12 mouse cellular contexts compared by ENCODE assay signal in genomic region chr19:46358381-46358780, GRCm38 (mm10). TPM values are rescaled to one million over a fixed set of nuclear protein-coding genes. Genes with fewer than 3 reads are reported as not detected.
A peak's percentile ranks its signal among the peaks of the same experiment; 100 is the strongest.
DNase-seq lines count a peak whose midpoint lies in the region; ATAC-seq lines count a peak whose summit lies in the region.
"Had no signal": no experiment of that assay in that cellular context is flagged by ENCODE, and none has a peak within 500 bp of the region (broad histone marks: within the 10 kb centered on the region; RNA-seq: fewer than 3 reads in every experiment).

No protein-coding gene starts in this region.

- H3K36me3 ChIP-seq in heart, embryonic 14.5 days (ENCODE audit: control insufficient read depth, insufficient read depth, low read length), result no peaks in the 10 kb centered on the region
- H3K36me3 ChIP-seq in megakaryocyte, embryonic 14.5 days (replicated peaks; ENCODE audit: low read length), result no peaks in the 10 kb centered on the region
- H3K36me3 ChIP-seq in liver, embryonic 12.5 days, result 0 out of 2 replicates have a peak, but pooled peaks cover 3% of the 10 kb centered on the region
- H3K36me3 ChIP-seq: midbrain, embryonic 15.5 days had no signal

- H3K9me3 ChIP-seq in heart, embryonic 14.5 days (ENCODE audit: control insufficient read depth, low read length), result no peaks in the 10 kb centered on the region
- H3K9me3 ChIP-seq in megakaryocyte, embryonic 14.5 days, result peaks cover 29% of the 10 kb centered on the region
- H3K9me3 ChIP-seq in liver, embryonic 12.5 days (replicated peaks), result no peaks in the 10 kb centered on the region
- H3K9me3 ChIP-seq: midbrain, embryonic 15.5 days had no signal

- H3K4me2 ChIP-seq in heart, embryonic 14.5 days (ENCODE audit: low read length), result peak overlapping the region; percentile 79; the same call in 1 of the 2 replicates
- H3K4me2 ChIP-seq in liver, embryonic 12.5 days, result peak overlapping the region; percentile 84

- peaks cover 18% of the 10 kb centered on the region for H3K27me3 ChIP-seq in heart, embryonic 14.5 days (ENCODE audit: control insufficient read depth, insufficient read depth, low read length)
- peaks cover 80% of the 10 kb centered on the region for H3K27me3 ChIP-seq in megakaryocyte, embryonic 14.5 days (replicated peaks)
- H3K27me3 ChIP-seq in liver, embryonic 12.5 days (replicated peaks), result no peaks in the 10 kb centered on the region

- 56% methylated on average over 4 of the region's 4 CpGs for WGBS in heart, embryonic 14.5 days
- WGBS in liver, embryonic 12.5 days (ENCODE audit: insufficient replicate concordance), result 32% methylated on average over 4 of the region's 4 CpGs

- peaks cover 2 to 4% of the 10 kb centered on the region in 2 experiments; a peak in 1 of 4 replicates for H3K4me1 ChIP-seq in heart, embryonic 14.5 days (ENCODE audit: control insufficient read depth in 2 of 2, insufficient read depth in 2 of 2, low read length in 2 of 2)
- H3K4me1 ChIP-seq in megakaryocyte, embryonic 14.5 days, result peaks cover 31% of the 10 kb centered on the region
- peaks cover 35% of the 10 kb centered on the region for H3K4me1 ChIP-seq in liver, embryonic 12.5 days

- no peak overlapping the region for H3K4me3 ChIP-seq in heart, embryonic 14.5 days (ENCODE audit: control insufficient read depth in 1 of 2, insufficient read depth in 1 of 2, low read depth in 1 of 2, low read length in 2 of 2)
- H3K4me3 ChIP-seq in megakaryocyte, embryonic 14.5 days (replicated peaks), result peak overlapping the region; percentile 53
- peak overlapping the region; percentile 65 for H3K4me3 ChIP-seq in liver, embryonic 12.5 days

- H3K9ac ChIP-seq in heart, embryonic 14.5 days (ENCODE audit: low read length), result no peak overlapping the region
- peak overlapping the region; percentile 66; the same call in 1 of the 2 replicates for H3K9ac ChIP-seq in liver, embryonic 12.5 days
- H3K9ac ChIP-seq: midbrain, embryonic 15.5 days had no signal

- 0 out of 4 replicates have a peak overlapping the region, but pooled peaks have one; percentile 18 to 62 for H3K27ac ChIP-seq in heart, embryonic 14.5 days (replicated peaks in 1 of 2; ENCODE audit: control insufficient read depth in 1 of 2, insufficient read depth in 1 of 2, low read depth in 2 of 2, low read length in 2 of 2)
- peak overlapping the region; percentile 70 for H3K27ac ChIP-seq in liver, embryonic 12.5 days
- H3K27ac ChIP-seq: midbrain, embryonic 15.5 days had no signal

- ATAC-seq in heart, embryonic 14.5 days (ENCODE audit: insufficient number of reproducible peaks, insufficient read depth, low FRiP score, low read depth), result no peak
- ATAC-seq in megakaryocyte, adult 5-6 weeks (ENCODE audit: poor library complexity, severe bottlenecking), result no peak
- no peak for ATAC-seq in liver, embryonic 12.5 days
- ATAC-seq: CD4-positive, CD25-positive, alpha-beta regulatory T cell, adult 4 months; midbrain, embryonic 15.5 days had no signal

- intact Hi-C loops in heart, postnatal 10 days (cut with DNase I), result no loop called here
- intact Hi-C loops in left cerebral cortex, postnatal 25 days (cut with DNase I), result no loop called here

- no peak for DNase-seq in heart, postnatal 10 days
- DNase-seq in embryo, embryonic 9.5 days (ENCODE audit: extremely low spot score), result no peak
- DNase-seq in c-Kit-positive CD71-positive TER-119-positive erythroid progenitor cells, embryonic 14.5 days (ENCODE audit: low spot score), result no peak
- no peak for DNase-seq in left cerebral cortex, postnatal 25 days (ENCODE audit: low spot score in 2 of 2)
- DNase-seq: cerebellum, adult 8-10 months; gastrocnemius, postnatal 14 days had no signal

RNA-seq across cellular contexts. Expression of gene 2310034G01Rik, which starts 8.3 kb away (rescaled TPM):
- 0.62 and 1.8 TPM in 2 replicates for polyA plus RNA-seq in heart, embryonic 14.5 days (2014; fragmentation: Nextera tagmentation; extraction: Ambion mirVana)
- total RNA-seq in heart, postnatal 10 days (2021), result under 1 TPM; 0.19 to 0.20 TPM
- polyA plus RNA-seq in megakaryocyte, embryonic 14.5 days (2012; ENCODE audit: insufficient read depth, low replicate concordance), result 0.32 TPM in 1 of 2 replicates, not detected in the other
- 0.18 TPM in 1 of 2 replicates, not detected in the other for total RNA-seq in megakaryocyte, adult 5-6 weeks (2015)
- total RNA-seq in megakaryocyte, adult 5-6 weeks (2017), result 0.48 and 0.53 TPM in 2 replicates
- polyA plus RNA-seq in liver, embryonic 12.5 days (2016; fragmentation: Nextera tagmentation; extraction: Ambion mirVana), result 0.37 and 0.41 TPM in 2 replicates
- 1 to 10 TPM in 1 of 2 experiments, under 1 TPM in 1; 0.94 to 1.2 TPM for total RNA-seq in left cerebral cortex, postnatal 25 days (2021)

RNA-seq across cellular contexts. Expression of gene Mfsd13a, which starts 17.5 kb away (rescaled TPM):
- polyA plus RNA-seq in heart, embryonic 14.5 days (2014; fragmentation: Nextera tagmentation; extraction: Ambion mirVana), result 4.4 and 6.4 TPM in 2 replicates
- total RNA-seq in heart, postnatal 10 days (2021), result 1 to 10 TPM; 3.4 to 4.6 TPM
- polyA plus RNA-seq in megakaryocyte, embryonic 14.5 days (2012; ENCODE audit: insufficient read depth, low replicate concordance), result 8.8 and 9.9 TPM in 2 replicates
- 17.2 and 18.1 TPM in 2 replicates for total RNA-seq in megakaryocyte, adult 5-6 weeks (2015)
- total RNA-seq in megakaryocyte, adult 5-6 weeks (2017), result 8.1 and 11.7 TPM in 2 replicates
- polyA plus RNA-seq in liver, embryonic 12.5 days (2016; fragmentation: Nextera tagmentation; extraction: Ambion mirVana), result 13.2 and 14.5 TPM in 2 replicates
- total RNA-seq in left cerebral cortex, postnatal 25 days (2021), result 10 to 100 TPM; 24.1 to 28.1 TPM

RNA-seq across cellular contexts. Expression of gene Cuedc2, which starts 19.9 kb away (rescaled TPM):
- polyA plus RNA-seq in heart, embryonic 14.5 days (2014; fragmentation: Nextera tagmentation; extraction: Ambion mirVana), result 125 and 128 TPM in 2 replicates
- 100 to 1,000 TPM in 1 of 2 experiments, 10 to 100 TPM in 1; 99.6 to 107 TPM for total RNA-seq in heart, postnatal 10 days (2021)
- 39.1 and 126 TPM in 2 replicates for polyA plus RNA-seq in megakaryocyte, embryonic 14.5 days (2012; ENCODE audit: insufficient read depth, low replicate concordance)
- 31.3 and 33.1 TPM in 2 replicates for total RNA-seq in megakaryocyte, adult 5-6 weeks (2015)
- 108 and 114 TPM in 2 replicates for total RNA-seq in megakaryocyte, adult 5-6 weeks (2017)
- polyA plus RNA-seq in liver, embryonic 12.5 days (2016; fragmentation: Nextera tagmentation; extraction: Ambion mirVana), result 97.6 and 99.1 TPM in 2 replicates
- 100 to 1,000 TPM; 174 to 185 TPM for total RNA-seq in left cerebral cortex, postnatal 25 days (2021)

RNA-seq across cellular contexts. Expression of gene Fbxl15, which starts 30.4 kb away (rescaled TPM):
- 10.4 and 11.8 TPM in 2 replicates for polyA plus RNA-seq in heart, embryonic 14.5 days (2014; fragmentation: Nextera tagmentation; extraction: Ambion mirVana)
- total RNA-seq in heart, postnatal 10 days (2021), result 1 to 10 TPM; 6.5 to 6.8 TPM
- polyA plus RNA-seq in megakaryocyte, embryonic 14.5 days (2012; ENCODE audit: insufficient read depth, low replicate concordance), result 17.4 and 18.6 TPM in 2 replicates
- 1.9 and 2.1 TPM in 2 replicates for total RNA-seq in megakaryocyte, adult 5-6 weeks (2015)
- 1.3 and 1.8 TPM in 2 replicates for total RNA-seq in megakaryocyte, adult 5-6 weeks (2017)
- 13.4 and 13.5 TPM in 2 replicates for polyA plus RNA-seq in liver, embryonic 12.5 days (2016; fragmentation: Nextera tagmentation; extraction: Ambion mirVana)
- total RNA-seq in left cerebral cortex, postnatal 25 days (2021), result 10 to 100 TPM; 28.6 to 29.0 TPM

RNA-seq across cellular contexts. Expression of gene Psd, which starts 31.4 kb away (rescaled TPM):
- polyA plus RNA-seq in heart, embryonic 14.5 days (2014; fragmentation: Nextera tagmentation; extraction: Ambion mirVana), result 6.0 and 7.4 TPM in 2 replicates
- total RNA-seq in heart, postnatal 10 days (2021), result 1 to 10 TPM; 2.2 to 2.9 TPM
- polyA plus RNA-seq in megakaryocyte, embryonic 14.5 days (2012; ENCODE audit: insufficient read depth, low replicate concordance), result 0.19 TPM in 1 of 2 replicates, not detected in the other
- 0.11 and 0.36 TPM in 2 replicates for total RNA-seq in megakaryocyte, adult 5-6 weeks (2015)
- not detected in 2 replicates for total RNA-seq in megakaryocyte, adult 5-6 weeks (2017)
- 10.7 and 11.3 TPM in 2 replicates for polyA plus RNA-seq in liver, embryonic 12.5 days (2016; fragmentation: Nextera tagmentation; extraction: Ambion mirVana)
- 100 to 1,000 TPM; 588 to 629 TPM for total RNA-seq in left cerebral cortex, postnatal 25 days (2021)

Comparison
In these comparisons a context has a peak if more than half of its experiments do, and no peak if none do; other contexts are left out.
1. H3K4me3 ChIP-seq: peak in megakaryocyte, embryonic 14.5 days (single experiment) and liver, embryonic 12.5 days (single experiment); none in heart, embryonic 14.5 days (0 of 2).